Mouse (Mus musculus): ENCODE data around the gene Tomm20. TPM values are rescaled to one million over a fixed set of nuclear protein-coding genes. Genes with fewer than 3 reads are reported as not detected.
A peak's percentile ranks its signal among the peaks of the same experiment; 100 is the strongest.
"Not testable (repeated sequence)": the region's sequence is repeated elsewhere in the genome, so short reads cannot be mapped to it uniquely, and the experiment has no call there.

Tomm20 gene
- polyA plus RNA-seq, 1 experiment from 2014 or later, result 316 TPM

- H3K27me3 ChIP-seq, result no peaks in the 10 kb centered on the region
- DNase-seq (ENCODE audit: low read depth, low spot score), result no peak
- in situ Hi-C loops (cut with MboI; ENCODE audit: low pct_unique_long_range_greater_than_20kb), result loop anchor here (5.0 kb wide), 5 partner anchors 69 to 424 kb away; no protein-coding TSS in a partner anchor
- ChIA-PET CTCF (interaction anchor here (0.7 to 4.8 kb wide), 30 partner anchors 9 to 462 kb away, joined by 3 to 33 read pairs (median 4); no protein-coding TSS in a partner anchor), POLR2A (interaction anchor here (1.5 kb wide), 1 partner anchor 326 kb away, joined by 7 read pairs; no protein-coding TSS in a partner anchor)
- no peak for ATAC-seq
- no peak for TF ChIP-seq CTCF (IDR thresholded peaks at IDR 0.05)
These were observed 24.2 kb downstream of the Tomm20 start for GRCm38 (mm10) chr8:126921432-126921831.

- H3K27me3 ChIP-seq, result no peaks in the 10 kb centered on the region
- TF ChIP-seq CTCF (IDR thresholded peaks at IDR 0.05), result peak; percentile 97
- POLR2A ChIA-PET, result interaction anchor here (0.6 to 1.5 kb wide), 6 partner anchors 18 to 370 kb away, joined by 3 to 7 read pairs (median 3); no protein-coding TSS in a partner anchor
- DNase-seq (ENCODE audit: low read depth, low spot score) (no peak), ATAC-seq (peak; percentile 24)
- CTCF ChIA-PET, result interaction anchor here (0.7 to 4.8 kb wide), 33 partner anchors 10 to 663 kb away, joined by 3 to 33 read pairs (median 4); no protein-coding TSS in a partner anchor
- in situ Hi-C loops (cut with MboI; ENCODE audit: low pct_unique_long_range_greater_than_20kb), result loop anchor here (5.0 kb wide), 5 partner anchors 69 to 424 kb away; no protein-coding TSS in a partner anchor
These were observed 24.8 kb downstream of the Tomm20 start for GRCm38 (mm10) chr8:126920845-126921244.

GRCm38 (mm10) chr8:126920386-126920785, 25.3 kb downstream of the Tomm20 start:
- no peak for DNase-seq (ENCODE audit: low read depth, low spot score)
- TF ChIP-seq CTCF (IDR thresholded peaks at IDR 0.05), result no peak
- in situ Hi-C loops (cut with MboI; ENCODE audit: low pct_unique_long_range_greater_than_20kb), result loop anchor here (5.0 kb wide), 5 partner anchors 68 to 423 kb away; no protein-coding TSS in a partner anchor

GRCm38 (mm10) chr8:126919703-126920102, 25.9 kb downstream of the Tomm20 start:
- in situ Hi-C loops (cut with MboI; ENCODE audit: low pct_unique_long_range_greater_than_20kb), result loop anchor here (5.0 kb wide), 6 partner anchors 37 to 422 kb away; no protein-coding TSS in a partner anchor
- ATAC-seq (no peak), DNase-seq (ENCODE audit: low read depth, low spot score) (no peak)
- ChIA-PET POLR2A (interaction anchor here (0.8 to 1.3 kb wide), 3 partner anchors 62 to 253 kb away, joined by 3 to 4 read pairs (median 3); no protein-coding TSS in a partner anchor), CTCF (interaction anchor here (1.0 to 4.8 kb wide), 11 partner anchors 16 to 437 kb away, joined by 3 to 33 read pairs (median 5); no protein-coding TSS in a partner anchor)
- no peak for TF ChIP-seq CTCF (IDR thresholded peaks at IDR 0.05)
- H3K27me3 ChIP-seq, result no peaks in the 10 kb centered on the region

More at GRCm38 (mm10) chr8:126920386-126920785, 25.3 kb downstream of the Tomm20 start:
- no peaks in the 10 kb centered on the region for H3K27me3 ChIP-seq
- POLR2A ChIA-PET, result interaction anchor here (0.6 to 1.5 kb wide), 6 partner anchors 18 to 369 kb away, joined by 3 to 7 read pairs (median 3); no protein-coding TSS in a partner anchor
- no peak for ATAC-seq
- CTCF ChIA-PET, result interaction anchor here (0.7 to 4.8 kb wide), 31 partner anchors 10 to 663 kb away, joined by 3 to 33 read pairs (median 4); no protein-coding TSS in a partner anchor

GRCm38 (mm10) chr8:126919255-126919654, 26.4 kb downstream of the Tomm20 start:
- ChIA-PET POLR2A (interaction anchor here (0.8 to 1.3 kb wide), 2 partner anchors 67 to 253 kb away, joined by 3 to 4 read pairs; no protein-coding TSS in a partner anchor), CTCF (interaction anchor here (1.1 to 2.0 kb wide), 4 partner anchors 56 to 72 kb away, joined by 3 to 4 read pairs (median 4); no protein-coding TSS in a partner anchor)
- no peak for TF ChIP-seq CTCF (IDR thresholded peaks at IDR 0.05)
- ATAC-seq (peak; percentile 85), DNase-seq (ENCODE audit: low read depth, low spot score) (peak; percentile 92)
- no peaks in the 10 kb centered on the region for H3K27me3 ChIP-seq
- in situ Hi-C loops (cut with MboI; ENCODE audit: low pct_unique_long_range_greater_than_20kb), result loop anchor here (5.0 kb wide), 1 partner anchor 37 kb away; no protein-coding TSS in a partner anchor

- H3K27me3 ChIP-seq, result no peaks in the 10 kb centered on the region
- DNase-seq (ENCODE audit: low read depth, low spot score), result no peak
- no peak for ATAC-seq
- in situ Hi-C loops (cut with MboI; ENCODE audit: low pct_unique_long_range_greater_than_20kb), result loop anchor here (5.0 kb wide), 1 partner anchor 36 kb away; no protein-coding TSS in a partner anchor
- POLR2A ChIA-PET, result interaction anchor here (1.3 kb wide), 1 partner anchor 66 kb away, joined by 4 read pairs; no protein-coding TSS in a partner anchor
- TF ChIP-seq CTCF (IDR thresholded peaks at IDR 0.05), result no peak
- CTCF ChIA-PET, result interaction anchor here (1.1 to 2.0 kb wide), 3 partner anchors 56 to 71 kb away, joined by 3 to 4 read pairs (median 4); no protein-coding TSS in a partner anchor
These were observed 27.3 kb downstream of the Tomm20 start for GRCm38 (mm10) chr8:126918356-126918755.

- ChIA-PET CTCF (interaction anchor here (1.0 to 2.0 kb wide), 3 partner anchors 19 to 78 kb away, joined by 3 to 4 read pairs (median 3); no protein-coding TSS in a partner anchor), POLR2A (interaction anchor here (0.6 kb wide), 1 partner anchor 1619 kb away, joined by 4 read pairs; no protein-coding TSS in a partner anchor)
- DNase-seq (ENCODE audit: low read depth, low spot score) (no peak), ATAC-seq (no peak)
- in situ Hi-C loops (cut with MboI; ENCODE audit: low pct_unique_long_range_greater_than_20kb), result loop anchor here (5.0 kb wide), 1 partner anchor 35 kb away; no protein-coding TSS in a partner anchor
- H3K27me3 ChIP-seq, result no peaks in the 10 kb centered on the region
- TF ChIP-seq CTCF (IDR thresholded peaks at IDR 0.05), result no peak
These were observed 28.3 kb downstream of the Tomm20 start for GRCm38 (mm10) chr8:126917179-126917905.

- in situ Hi-C loops (cut with MboI; ENCODE audit: low pct_unique_long_range_greater_than_20kb), result loop anchor here (5.0 kb wide), 1 partner anchor 34 kb away; no protein-coding TSS in a partner anchor
- ChIA-PET POLR2A (interaction anchor here (0.5 kb wide), 1 partner anchor 465 kb away, joined by 3 read pairs; no protein-coding TSS in a partner anchor), CTCF (interaction anchor here (1.0 to 1.2 kb wide), 2 partner anchors 18 to 77 kb away, joined by 3 read pairs; no protein-coding TSS in a partner anchor)
- no peak for TF ChIP-seq CTCF (IDR thresholded peaks at IDR 0.05)
- H3K27me3 ChIP-seq, result no peaks in the 10 kb centered on the region
- ATAC-seq, result no peak
- DNase-seq (ENCODE audit: low read depth, low spot score), result no peak
These were observed 29.0 kb downstream of the Tomm20 start for GRCm38 (mm10) chr8:126916611-126917010.

- CTCF ChIA-PET, result no interaction called here
- no peak for TF ChIP-seq CTCF (IDR thresholded peaks at IDR 0.05)
- POLR2A ChIA-PET, result no interaction called here
- DNase-seq (ENCODE audit: low read depth, low spot score) (no peak), ATAC-seq (no peak)
- in situ Hi-C loops (cut with MboI; ENCODE audit: low pct_unique_long_range_greater_than_20kb), result loop anchor here (5.0 kb wide), 1 partner anchor 32 kb away; no protein-coding TSS in a partner anchor
- H3K27me3 ChIP-seq, result no peaks in the 10 kb centered on the region
These were observed 30.9 kb downstream of the Tomm20 start for GRCm38 (mm10) chr8:126914609-126915375.

- POLR2A ChIA-PET; CTCF ChIA-PET; H3K27me3 ChIP-seq; in situ Hi-C loops (cut with MboI; ENCODE audit: low pct_unique_long_range_greater_than_20kb); DNase-seq (ENCODE audit: low read depth, low spot score); ATAC-seq: not testable (repeated sequence)
These were observed 31.5 kb downstream of the Tomm20 start for GRCm38 (mm10) chr8:126914107-126914490.
